Mouse (Mus musculus): Measurements from ENCODE around the gene Tns1.
A peak's percentile ranks its signal among the peaks of the same experiment; 100 is the strongest.

The Tns1 gene

GRCm38 (mm10) chr1:73986268-73987045 is 137.8 kb downstream of the Tns1 start:
- DNase-seq, result peak; percentile 62

GRCm38 (mm10) chr1:73985611-73986010 is 138.6 kb downstream of the Tns1 start:
- no peak for DNase-seq

- DNase-seq, result no peak
Observed at GRCm38 (mm10) chr1:73979214-73979613, 145.0 kb downstream of the Tns1 start.

- no peak for DNase-seq
Observed at GRCm38 (mm10) chr1:73978576-73978975, 145.7 kb downstream of the Tns1 start.

GRCm38 (mm10) chr1:73973992-73974391 is 150.3 kb downstream of the Tns1 start:
- no peak for DNase-seq

- no peak for DNase-seq
Observed at GRCm38 (mm10) chr1:73972726-73973125, 151.5 kb downstream of the Tns1 start.

- no peak for DNase-seq
Observed at GRCm38 (mm10) chr1:73970161-73970730, 154.0 kb downstream of the Tns1 start.

GRCm38 (mm10) chr1:73968712-73969511 is 155.3 kb downstream of the Tns1 start:
- DNase-seq, result peak; percentile 58

GRCm38 (mm10) chr1:73966411-73967238 is 157.6 kb downstream of the Tns1 start:
- DNase-seq, result peak; percentile 65

- DNase-seq, result no peak
Observed at GRCm38 (mm10) chr1:73964151-73964743, 160.0 kb downstream of the Tns1 start.

- peak; percentile 71 for DNase-seq
Observed at GRCm38 (mm10) chr1:73963626-73964025, 160.6 kb downstream of the Tns1 start.

GRCm38 (mm10) chr1:73962668-73963371 is 161.4 kb downstream of the Tns1 start:
- peak; percentile 67 for DNase-seq

GRCm38 (mm10) chr1:73962049-73962448 is 162.2 kb downstream of the Tns1 start:
- no peak for DNase-seq

GRCm38 (mm10) chr1:73959758-73960157 is 164.5 kb downstream of the Tns1 start:
- DNase-seq, result no peak

GRCm38 (mm10) chr1:73959344-73959743 is 164.9 kb downstream of the Tns1 start:
- DNase-seq, result no peak

GRCm38 (mm10) chr1:73958210-73958983 is 165.9 kb downstream of the Tns1 start:
- peak; percentile 59 for DNase-seq

GRCm38 (mm10) chr1:73957428-73957827 is 166.8 kb downstream of the Tns1 start:
- DNase-seq, result no peak

GRCm38 (mm10) chr1:73956320-73956719 is 167.9 kb downstream of the Tns1 start:
- no peak for DNase-seq

- DNase-seq, result peak; percentile 75
Observed at GRCm38 (mm10) chr1:73955259-73955842, 168.9 kb downstream of the Tns1 start.

GRCm38 (mm10) chr1:73954614-73955013 is 169.6 kb downstream of the Tns1 start:
- DNase-seq, result peak; percentile 46

Data from lung, postnatal 14 days (tissue).